Mouse (Mus musculus): ENCODE data around the gene Lats1.

- TF ChIP-seq POLR2A (IDR thresholded peaks at IDR 0.05; ENCODE audit: control insufficient read depth, extremely low read depth, insufficient read depth, low read length, poor library complexity) (no peak), CTCF (IDR thresholded peaks at IDR 0.05; ENCODE audit: borderline replicate concordance, control insufficient read depth, extremely low read depth, insufficient read depth, low read length, poor library complexity) (no peak)
Measured at GRCm38 (mm10) chr10:7651057-7651456, 30.0 kb upstream of the Lats1 start.
